6 mouse cellular contexts compared by ENCODE assay signal in the genomic region with DNA sequence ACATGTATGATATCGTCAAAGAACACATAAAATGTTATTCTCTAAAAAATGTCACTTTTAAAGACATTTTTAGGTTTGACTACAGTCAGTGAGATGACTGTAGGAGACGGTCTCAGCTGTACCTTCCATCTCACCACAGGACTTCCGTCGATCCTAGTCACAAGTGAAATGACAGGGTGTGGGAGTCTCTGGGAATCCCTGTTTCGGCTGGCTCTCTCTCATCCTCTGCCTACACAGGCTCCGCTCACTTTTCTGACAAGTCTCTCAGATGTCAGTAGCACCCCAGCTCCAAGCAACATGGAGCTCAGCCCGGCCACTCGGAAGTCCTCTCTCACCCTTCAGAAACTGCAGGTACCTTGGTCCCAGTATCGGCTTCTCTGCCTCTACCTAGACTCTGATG.
"Had no signal": no experiment of that assay in that cellular context is flagged by ENCODE, and none has a peak within 500 bp of the region (broad histone marks: within the 10 kb centered on the region; RNA-seq: fewer than 3 reads in every experiment).

No protein-coding gene starts in this region.

- DNase-seq: right cerebral cortex, adult 18-20 months; right cerebral cortex, postnatal 14 days; right cerebral cortex, postnatal 25 days; right cerebral cortex, postnatal 4 days; thymus, postnatal 14 days; thymus, postnatal 4 days had no signal
